Mouse (Mus musculus) erythroblast, embryonic 14.5 days (primary cell): ENCODE data around the gene Fam135a. TPM values are rescaled to one million over a fixed set of nuclear protein-coding genes. Genes with fewer than 3 reads are reported as not detected.

Experiments used
- H3K27me3 ChIP-seq: 2 replicates; pipeline ENCODE4 v1.6.1; 2012; ENCODE audit warnings: inconsistent platforms; ENCODE audit not compliant: control insufficient read depth
- H3K36me3 ChIP-seq: 2 replicates; pipeline ENCODE4 v1.6.1; 2012; ENCODE audit warnings: mild to moderate bottlenecking, inconsistent platforms; ENCODE audit not compliant: control insufficient read depth
- H3K4me1 ChIP-seq: 2 replicates; pipeline ENCODE4 v1.6.1; 2012; ENCODE audit warnings: inconsistent platforms; ENCODE audit not compliant: control insufficient read depth
- H3K4me3 ChIP-seq: replicated peaks from 2 replicates; pipeline ENCODE3; 2012; ENCODE audit warnings: moderate library complexity, mild to moderate bottlenecking, inconsistent platforms
- H3K9me3 ChIP-seq: 2 replicates; pipeline ENCODE4 v1.6.1; 2012; ENCODE audit warnings: low read length, inconsistent platforms, mixed read lengths; ENCODE audit not compliant: control insufficient read depth
- GATA1 ChIP-seq: IDR thresholded peaks from 2 replicates; pipeline ENCODE4 v1.6.1; 2012; ENCODE audit warnings: low read length, inconsistent platforms, mixed read lengths
- TAL1 ChIP-seq: IDR thresholded peaks from 3 replicates; pipeline ENCODE4 v1.6.1; 2012; ENCODE audit warnings: low read length, inconsistent platforms, mixed read lengths
- polyA plus RNA-seq: library from polyadenylated mRNA; stranded (reverse); fragments of >175 nt; gene quantifications from 2 replicates; pipeline ENCODE4 v1.2.3, GENCODE M21; 2012

The Fam135a gene
- polyA plus RNA-seq, 1 experiment: not detected

DNA sequence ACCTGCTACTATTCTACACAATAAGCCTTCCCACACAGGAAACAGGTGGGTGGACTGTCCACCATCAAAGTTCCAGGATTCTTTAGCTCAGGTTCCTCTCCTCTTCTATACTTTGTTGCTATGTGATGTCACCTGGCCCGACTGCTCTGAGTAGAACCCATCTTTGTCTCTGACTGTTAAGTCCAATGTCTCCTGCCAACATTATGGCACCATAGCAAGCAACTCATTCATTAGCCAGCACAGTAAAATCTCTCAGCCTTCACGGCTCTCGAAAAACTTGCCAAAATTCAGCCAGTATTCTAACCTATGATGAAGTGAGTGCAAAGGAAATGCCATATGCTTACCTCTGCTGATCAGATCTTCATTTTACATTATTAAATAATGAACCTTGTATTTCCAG, 14.0 kb downstream of the Fam135a start:
- Histone ChIP-seq H3K27me3 (no peaks in the 10 kb centered on the region), H3K9me3 (no peaks in the 10 kb centered on the region)
- TF ChIP-seq TAL1 (no peak), GATA1 (no peak)

DNA sequence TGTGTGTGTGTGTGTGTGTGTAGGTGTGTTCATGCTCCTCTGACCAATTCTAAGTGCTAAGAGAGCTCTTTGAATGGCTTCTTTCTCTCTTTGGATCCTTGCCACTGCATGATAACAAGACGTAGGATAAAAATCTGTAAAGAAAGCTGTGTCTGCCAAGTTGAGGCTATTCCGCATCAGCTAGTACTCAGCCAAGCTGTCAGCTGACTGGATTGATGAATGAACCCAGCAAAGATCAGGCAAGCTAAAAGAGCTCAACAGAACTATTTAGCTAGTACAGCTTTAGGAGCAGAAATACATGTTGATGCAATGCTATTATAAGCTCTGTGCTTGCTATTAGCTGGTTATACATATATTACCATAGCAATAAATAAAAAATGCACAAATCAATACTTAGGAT, 25.7 kb downstream of the Fam135a start:
- Histone ChIP-seq H3K9me3 (no peaks in the 10 kb centered on the region), H3K4me3 (no peak overlapping the region), H3K4me1 (no peaks in the 10 kb centered on the region), H3K36me3 (no peaks in the 10 kb centered on the region; the same call in 1 of the 2 replicates), H3K27me3 (no peaks in the 10 kb centered on the region)
- TF ChIP-seq GATA1: no peak

More for the DNA sequence above, 14.0 kb downstream of the Fam135a start:
- Histone ChIP-seq H3K36me3 (no peaks in the 10 kb centered on the region), H3K4me1 (no peaks in the 10 kb centered on the region), H3K4me3 (no peak overlapping the region)

DNA sequence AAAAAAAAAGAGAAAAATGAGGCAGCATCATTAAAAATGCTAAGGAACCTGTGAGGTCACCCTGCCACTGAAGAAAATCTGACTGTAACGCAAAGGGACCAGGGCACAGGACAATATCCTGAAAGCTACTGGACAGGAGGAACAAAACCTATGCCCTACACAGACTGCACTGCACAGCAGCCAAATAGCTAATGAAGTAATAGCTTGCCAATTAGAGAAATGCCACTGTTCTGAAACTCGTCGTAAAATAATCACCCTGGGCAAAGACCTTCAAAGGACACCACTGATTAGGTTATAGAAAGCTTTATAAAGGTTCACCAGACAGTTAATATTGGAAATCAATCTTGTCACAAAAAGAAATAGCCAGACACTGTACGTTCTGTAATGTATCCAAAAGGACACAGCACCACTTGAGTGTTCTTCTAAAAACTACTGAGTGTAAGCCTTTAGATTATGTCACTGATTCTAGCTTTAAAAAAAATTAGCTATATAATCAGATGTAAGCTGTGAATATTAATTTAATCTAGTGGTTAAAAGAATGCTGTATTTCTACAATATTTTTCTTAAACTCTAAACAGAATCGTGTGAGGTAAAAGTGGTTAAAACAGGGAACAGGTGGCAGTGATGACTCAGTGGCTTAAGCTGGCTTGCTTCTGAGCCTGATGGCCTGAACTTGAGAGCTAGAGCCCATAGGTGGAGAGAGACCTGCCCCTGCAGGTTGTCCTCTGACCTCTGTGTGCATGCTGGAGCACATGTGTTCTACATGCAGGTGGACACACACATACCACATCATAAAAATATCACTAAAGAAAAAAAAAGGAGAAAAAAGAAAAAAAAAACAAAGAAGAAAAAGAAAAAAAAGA, 26.5 kb downstream of the Fam135a start:
- no peak for TF ChIP-seq TAL1
- TF ChIP-seq GATA1: no peak
- H3K9me3 ChIP-seq: no peaks in the 10 kb centered on the region
- H3K36me3 ChIP-seq: no peaks in the 10 kb centered on the region; the same call in 1 of the 2 replicates
- H3K4me3 ChIP-seq: no peak overlapping the region
- no peaks in the 10 kb centered on the region for H3K4me1 ChIP-seq
- H3K27me3 ChIP-seq: no peaks in the 10 kb centered on the region

DNA sequence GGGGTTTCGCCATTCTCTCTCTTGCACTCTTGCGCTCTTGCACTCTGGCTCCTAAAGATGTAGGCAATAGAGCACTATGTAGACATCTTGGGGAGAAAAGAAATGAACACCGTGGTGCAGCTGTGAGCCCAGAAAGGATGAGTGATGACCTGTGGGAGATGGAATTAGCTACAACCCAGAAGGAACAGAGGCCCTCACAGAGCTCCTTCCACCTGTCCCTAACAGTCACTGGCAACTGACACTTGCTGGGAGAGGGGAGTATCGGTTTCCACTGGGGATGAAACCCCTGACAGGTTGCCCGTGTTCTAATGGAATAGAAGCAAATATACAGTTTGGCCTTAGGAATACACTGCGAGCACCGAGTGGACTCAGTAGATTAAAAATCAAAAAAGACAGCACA, 31.3 kb downstream of the Fam135a start:
- H3K9me3 ChIP-seq: no peaks in the 10 kb centered on the region
- H3K4me1 ChIP-seq: no peaks in the 10 kb centered on the region
- no peaks in the 10 kb centered on the region for H3K27me3 ChIP-seq
- TF ChIP-seq GATA1: no peak
- no peak for TF ChIP-seq TAL1
- H3K4me3 ChIP-seq: no peak overlapping the region
- H3K36me3 ChIP-seq: no peaks in the 10 kb centered on the region; the same call in 1 of the 2 replicates

DNA sequence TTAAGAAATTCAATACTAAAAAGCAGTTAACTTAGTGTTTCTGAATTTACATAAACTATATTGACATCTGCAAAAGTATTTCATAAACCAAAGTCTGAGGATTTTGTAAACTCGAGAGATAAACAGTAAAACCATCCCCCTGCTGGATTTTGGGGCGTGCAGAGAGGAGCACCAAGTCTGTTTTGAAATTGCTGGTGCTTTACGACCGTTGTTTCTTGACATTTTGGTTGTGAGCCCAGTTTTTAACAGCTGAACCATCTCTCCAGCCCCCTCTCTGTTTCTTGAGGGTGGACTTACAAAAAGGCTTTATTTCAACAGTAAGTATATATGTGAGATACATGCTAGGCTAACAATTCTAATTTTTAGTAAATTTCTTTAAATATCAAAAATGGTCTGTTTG, 33.4 kb downstream of the Fam135a start:
- no peaks in the 10 kb centered on the region for H3K4me1 ChIP-seq
- no peak overlapping the region for H3K4me3 ChIP-seq
- no peaks in the 10 kb centered on the region for H3K27me3 ChIP-seq
- no peaks in the 10 kb centered on the region; the same call in 1 of the 2 replicates for H3K36me3 ChIP-seq
- TF ChIP-seq TAL1 (no peak), GATA1 (no peak)
- no peaks in the 10 kb centered on the region for H3K9me3 ChIP-seq

DNA sequence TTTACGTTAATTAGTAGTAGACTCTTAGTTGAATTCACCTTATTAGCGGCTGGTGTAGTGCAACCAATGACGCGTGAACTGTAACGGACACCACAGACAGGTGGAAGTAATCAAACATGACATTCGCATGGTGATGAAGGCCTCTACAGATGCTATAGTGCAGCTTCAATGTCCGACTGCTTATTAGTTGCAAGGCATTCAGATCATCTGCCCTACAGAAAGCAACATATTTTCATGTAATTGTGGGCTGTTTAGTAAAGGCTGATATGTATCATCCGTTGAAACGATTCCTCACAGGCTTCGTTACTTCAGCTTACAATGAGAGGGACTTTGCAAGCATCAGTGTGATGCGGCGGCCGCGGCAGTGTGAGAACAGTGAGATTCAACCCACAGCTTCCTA, 44.4 kb downstream of the Fam135a start:
- Histone ChIP-seq H3K4me3 (no peak overlapping the region), H3K27me3 (no peaks in the 10 kb centered on the region), H3K4me1 (no peaks in the 10 kb centered on the region), H3K36me3 (no peaks in the 10 kb centered on the region), H3K9me3 (no peaks in the 10 kb centered on the region)
- no peak for TF ChIP-seq GATA1
- no peak for TF ChIP-seq TAL1

DNA sequence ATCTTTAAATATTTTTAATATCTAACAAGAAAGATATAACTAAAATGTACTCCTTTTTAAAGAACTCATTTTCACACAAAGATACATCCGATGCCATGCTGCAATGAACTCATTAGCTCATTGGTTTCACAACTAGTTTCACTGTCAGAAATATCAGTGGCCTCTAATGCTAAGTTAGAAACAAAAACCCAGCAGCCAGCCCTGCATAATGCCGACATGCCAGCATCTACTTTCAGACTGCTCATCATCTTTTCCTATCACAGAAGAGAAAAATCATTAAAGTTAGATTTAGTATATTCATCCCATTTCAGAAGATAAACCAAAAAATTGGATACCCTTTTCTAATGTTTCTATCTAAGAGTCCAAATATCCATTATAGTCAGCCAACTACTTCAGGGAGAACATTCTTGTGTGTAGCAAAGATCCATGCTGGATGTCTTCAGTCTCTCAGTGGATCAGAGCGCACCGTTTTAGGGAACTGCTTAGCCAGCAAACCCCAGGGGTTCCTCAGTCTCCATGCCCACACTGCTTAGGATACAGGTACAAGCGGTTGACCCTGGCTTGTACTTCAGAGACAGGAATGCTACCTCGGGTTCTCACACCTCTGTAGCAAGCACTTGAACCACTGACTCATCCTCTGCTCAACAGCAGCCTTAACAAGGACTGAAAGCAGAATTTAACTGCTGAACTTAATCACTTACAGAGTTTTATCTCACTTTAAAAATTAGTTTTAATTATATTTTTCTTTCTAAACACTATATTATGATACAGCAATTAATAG, 53.2 kb downstream of the Fam135a start:
- no peaks in the 10 kb centered on the region for H3K4me1 ChIP-seq
- no peaks in the 10 kb centered on the region for H3K36me3 ChIP-seq
- TF ChIP-seq GATA1: no peak
- TF ChIP-seq TAL1: no peak
- H3K4me3 ChIP-seq: no peak overlapping the region
- no peaks in the 10 kb centered on the region for H3K9me3 ChIP-seq
- H3K27me3 ChIP-seq: no peaks in the 10 kb centered on the region

DNA sequence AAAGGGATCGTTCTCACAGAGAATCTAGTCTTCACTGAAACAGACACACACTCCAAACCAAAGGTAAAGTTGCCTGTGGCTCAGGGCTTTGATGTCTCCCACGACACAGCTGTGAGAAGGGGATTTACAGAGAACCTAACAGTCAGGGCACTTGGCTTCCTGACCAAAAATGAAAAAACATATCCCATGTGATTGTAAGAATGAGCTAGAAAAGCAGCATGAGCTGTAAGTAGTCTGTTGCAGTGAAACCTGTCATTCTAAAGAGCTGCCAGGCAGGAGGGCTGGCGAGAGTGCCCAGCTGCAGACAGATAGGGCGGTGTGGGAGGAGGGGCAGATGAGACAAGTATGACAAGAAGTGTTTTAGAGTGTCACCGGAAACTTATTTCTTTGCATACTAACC, 54.5 kb downstream of the Fam135a start:
- Histone ChIP-seq H3K27me3 (no peaks in the 10 kb centered on the region), H3K4me1 (no peaks in the 10 kb centered on the region), H3K9me3 (no peaks in the 10 kb centered on the region), H3K36me3 (no peaks in the 10 kb centered on the region), H3K4me3 (no peak overlapping the region)
- no peak for TF ChIP-seq TAL1
- no peak for TF ChIP-seq GATA1

DNA sequence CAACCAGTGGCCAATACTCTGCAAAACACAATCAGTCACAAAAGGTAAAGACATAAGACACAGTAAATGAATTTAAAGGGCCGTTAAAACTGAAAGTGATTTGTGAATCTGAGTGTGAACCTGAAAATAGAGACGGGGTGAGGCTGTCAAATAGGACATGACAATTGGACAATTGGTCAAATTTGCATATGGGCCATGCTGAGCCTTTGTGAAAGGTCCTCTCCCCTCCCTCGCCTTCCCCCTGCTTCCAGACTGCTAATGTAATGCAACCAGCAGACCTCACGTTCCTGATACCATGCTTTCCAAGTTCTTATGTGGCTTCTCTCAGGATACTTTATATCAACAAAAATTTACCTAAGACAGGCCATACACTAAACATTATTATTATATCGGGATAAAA, 57.1 kb downstream of the Fam135a start:
- Histone ChIP-seq H3K9me3 (no peaks in the 10 kb centered on the region), H3K4me1 (no peaks in the 10 kb centered on the region), H3K36me3 (no peaks in the 10 kb centered on the region), H3K4me3 (no peak overlapping the region), H3K27me3 (no peaks in the 10 kb centered on the region)
- no peak for TF ChIP-seq GATA1
- no peak for TF ChIP-seq TAL1
